Mouse (Mus musculus): ENCODE measurements around the gene Strn. TPM values are rescaled to one million over a fixed set of nuclear protein-coding genes. Genes with fewer than 3 reads are reported as not detected.

Gene Strn
- 5.0 and 5.7 TPM in 2 replicates for polyA plus RNA-seq (2015; fragmentation: Nextera tagmentation; extraction: Ambion mirVana)

DNA sequence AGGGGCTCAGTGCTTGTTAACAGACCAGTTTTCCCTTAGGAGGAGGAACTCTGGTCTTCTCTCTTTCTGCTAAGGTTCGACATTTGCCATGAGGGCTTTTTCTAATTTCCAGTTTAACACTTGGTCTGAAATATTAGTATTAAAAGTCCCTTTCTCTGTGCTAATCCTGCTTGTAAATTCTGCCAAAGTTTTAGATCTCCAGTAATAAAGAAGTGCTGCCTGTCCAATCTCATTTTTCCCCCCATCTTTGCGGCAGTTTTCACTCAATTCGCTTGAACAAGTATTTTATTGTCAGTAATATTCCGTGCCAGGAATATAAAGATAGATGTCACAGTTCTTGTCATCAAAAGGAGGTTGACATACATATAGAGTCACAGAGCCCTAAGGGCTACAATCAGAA lies at the start of gene Strn:
Gene Strn, minus strand, starts transcription at position 101 of the 400 bp plus-strand sequence.
- no peaks in the 10 kb centered on the region for H3K36me3 ChIP-seq
- 35% methylated on average over 4 of the region's 4 CpGs for WGBS
- H3K9ac ChIP-seq, result peak within 1 kb of the TSS; percentile 95
- peak within 1 kb of the TSS; percentile 82 for H3K4me2 ChIP-seq
- H3K27ac ChIP-seq, result peak within 1 kb of the TSS; percentile 91
- H3K4me3 ChIP-seq, result peak within 1 kb of the TSS; percentile 94
- H3K4me1 ChIP-seq (replicated peaks), result peaks cover 25% of the 10 kb centered on the region
- no peaks in the 10 kb centered on the region for H3K9me3 ChIP-seq
- H3K27me3 ChIP-seq, result no peaks in the 10 kb centered on the region
- no peak for ATAC-seq (ENCODE audit: low FRiP score)

DNA sequence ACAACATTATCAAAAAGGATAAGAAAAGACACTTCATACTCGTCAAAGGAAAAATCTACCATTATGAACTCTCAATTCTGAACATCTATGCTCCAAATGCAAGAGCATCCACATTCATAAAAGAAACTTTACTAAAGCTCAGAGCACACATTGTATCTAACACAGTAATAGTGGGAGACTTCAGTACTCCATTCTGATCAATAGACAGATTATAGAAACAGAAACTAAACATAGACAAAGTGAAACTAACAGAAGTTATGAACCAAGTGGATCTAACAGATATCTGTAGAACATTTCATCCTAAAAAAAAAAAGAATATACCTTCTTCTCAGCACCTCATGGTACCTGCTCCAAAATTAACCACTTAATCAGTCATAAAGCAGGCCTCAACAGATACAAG lies 41.8 kb upstream of the Strn start:
- WGBS, result 93% methylated on average over 1 of the region's 1 CpGs
- no peaks in the 10 kb centered on the region for H3K4me1 ChIP-seq (replicated peaks)
- H3K27ac ChIP-seq, result no peak overlapping the region
- no peak overlapping the region for H3K4me2 ChIP-seq
- no peak overlapping the region for H3K4me3 ChIP-seq
- 0 out of 2 replicates have a peak, but pooled peaks cover 3% of the 10 kb centered on the region for H3K9me3 ChIP-seq
- no peak for ATAC-seq (ENCODE audit: low FRiP score)
- H3K36me3 ChIP-seq, result peaks cover 56% of the 10 kb centered on the region
- H3K9ac ChIP-seq, result no peak overlapping the region
- H3K27me3 ChIP-seq, result no peaks in the 10 kb centered on the region

DNA sequence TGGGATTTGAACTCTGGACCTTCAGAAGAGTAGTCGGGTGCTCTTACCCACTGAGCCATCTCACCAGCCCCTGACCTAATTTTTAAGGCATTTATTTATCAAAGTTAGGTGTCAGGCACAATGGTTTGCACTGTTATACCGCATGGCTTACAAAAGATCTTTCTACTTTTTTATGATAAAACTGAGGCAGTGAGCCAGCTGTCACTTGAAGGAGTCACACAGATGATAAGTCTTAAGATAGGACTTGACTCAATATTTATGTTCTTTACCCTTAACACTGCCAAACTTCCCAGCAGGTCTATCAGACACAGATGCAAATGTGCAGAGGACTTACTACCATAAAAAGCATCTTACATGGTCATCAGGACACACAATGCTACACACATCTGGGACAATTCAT lies 35.3 kb upstream of the Strn start:
- no peak for ATAC-seq (ENCODE audit: low FRiP score)
- Histone ChIP-seq H3K9ac (no peak overlapping the region), H3K9me3 (no peaks in the 10 kb centered on the region), H3K27ac (no peak overlapping the region), H3K4me1 (replicated peaks) (no peaks in the 10 kb centered on the region), H3K36me3 (peaks cover 62% of the 10 kb centered on the region), H3K27me3 (no peaks in the 10 kb centered on the region), H3K4me2 (no peak overlapping the region), H3K4me3 (no peak overlapping the region)
- 97% methylated on average over 2 of the region's 2 CpGs for WGBS

DNA sequence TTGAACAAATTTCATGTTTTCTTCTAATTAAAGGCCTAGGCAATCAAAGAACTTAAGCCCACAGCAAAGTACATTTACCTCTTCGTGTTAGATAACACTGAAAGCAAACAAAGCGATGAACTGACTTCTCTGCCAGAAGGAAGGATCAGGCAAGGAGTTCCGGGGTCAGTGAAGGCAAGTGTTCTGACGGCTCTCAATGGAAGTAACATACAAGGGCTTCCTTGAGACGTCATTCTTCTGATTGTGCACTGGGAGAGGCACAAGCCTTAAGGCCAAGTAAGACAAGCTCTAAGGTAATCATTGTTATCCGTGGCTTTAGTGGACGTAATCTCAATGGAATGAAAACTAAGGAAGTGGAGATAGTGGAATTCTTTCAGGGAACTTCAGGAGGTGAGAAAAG lies 33.9 kb upstream of the Strn start:
- Histone ChIP-seq H3K27me3 (no peaks in the 10 kb centered on the region), H3K27ac (no peak overlapping the region), H3K36me3 (peaks cover 67% of the 10 kb centered on the region), H3K4me1 (replicated peaks) (no peaks in the 10 kb centered on the region), H3K9ac (no peak overlapping the region), H3K4me2 (no peak overlapping the region), H3K9me3 (no peaks in the 10 kb centered on the region), H3K4me3 (no peak overlapping the region)
- whole genome bisulfite sequencing, result 84% methylated on average over 7 of the region's 7 CpGs
- no peak for ATAC-seq (ENCODE audit: low FRiP score)

DNA sequence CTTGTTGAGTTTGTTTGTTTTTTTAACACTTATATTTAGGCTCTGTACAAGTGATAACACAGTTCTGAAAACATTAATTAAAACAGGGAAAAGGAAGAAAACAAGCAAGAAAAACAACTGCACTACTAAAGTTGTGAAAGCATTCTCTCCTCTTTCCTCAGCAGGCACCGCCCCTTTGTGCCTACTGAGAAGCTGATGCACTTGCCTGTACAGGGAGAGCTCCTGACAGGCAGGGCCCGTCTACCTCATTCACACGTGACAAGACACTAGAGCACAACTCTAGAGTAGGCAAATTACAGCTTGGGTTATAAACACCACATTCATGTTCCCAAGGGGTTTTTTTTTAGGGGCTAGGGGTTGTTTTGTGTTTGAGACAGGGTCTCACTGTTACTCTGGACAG lies 32.3 kb upstream of the Strn start:
- H3K4me1 ChIP-seq (replicated peaks), result no peaks in the 10 kb centered on the region
- no peaks in the 10 kb centered on the region for H3K27me3 ChIP-seq
- H3K27ac ChIP-seq, result no peak overlapping the region
- H3K4me3 ChIP-seq, result no peak overlapping the region
- H3K4me2 ChIP-seq, result no peak overlapping the region
- ATAC-seq (ENCODE audit: low FRiP score), result no peak
- peaks cover 72% of the 10 kb centered on the region for H3K36me3 ChIP-seq
- no peak overlapping the region for H3K9ac ChIP-seq
- 83% methylated on average over 3 of the region's 3 CpGs for WGBS
- no peaks in the 10 kb centered on the region for H3K9me3 ChIP-seq

DNA sequence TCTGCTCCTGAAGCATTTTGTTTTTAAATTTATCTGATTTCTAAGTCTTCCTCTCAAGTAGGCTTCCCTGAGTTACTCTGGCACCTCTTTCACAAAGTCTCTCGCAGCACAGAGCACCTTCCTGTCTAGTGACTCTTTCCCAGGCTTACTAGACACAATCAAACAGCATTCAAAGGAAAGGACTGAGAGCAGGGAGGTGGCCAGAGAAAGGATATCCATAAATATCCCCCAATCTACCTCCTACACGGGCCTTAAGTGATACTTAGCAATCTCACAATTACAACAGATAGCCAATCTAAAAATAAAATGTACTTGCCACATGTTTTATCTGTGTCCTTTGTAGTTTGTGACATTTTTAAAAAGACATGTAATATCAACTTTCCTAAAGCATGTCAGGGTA lies 31.9 kb upstream of the Strn start:
- Histone ChIP-seq H3K36me3 (peaks cover 76% of the 10 kb centered on the region), H3K27ac (no peak overlapping the region), H3K4me3 (no peak overlapping the region), H3K9me3 (no peaks in the 10 kb centered on the region), H3K4me1 (replicated peaks) (no peaks in the 10 kb centered on the region), H3K9ac (no peak overlapping the region), H3K27me3 (no peaks in the 10 kb centered on the region), H3K4me2 (no peak overlapping the region)
- ATAC-seq (ENCODE audit: low FRiP score), result no peak
- WGBS, result 84% methylated on average over 2 of the region's 2 CpGs

DNA sequence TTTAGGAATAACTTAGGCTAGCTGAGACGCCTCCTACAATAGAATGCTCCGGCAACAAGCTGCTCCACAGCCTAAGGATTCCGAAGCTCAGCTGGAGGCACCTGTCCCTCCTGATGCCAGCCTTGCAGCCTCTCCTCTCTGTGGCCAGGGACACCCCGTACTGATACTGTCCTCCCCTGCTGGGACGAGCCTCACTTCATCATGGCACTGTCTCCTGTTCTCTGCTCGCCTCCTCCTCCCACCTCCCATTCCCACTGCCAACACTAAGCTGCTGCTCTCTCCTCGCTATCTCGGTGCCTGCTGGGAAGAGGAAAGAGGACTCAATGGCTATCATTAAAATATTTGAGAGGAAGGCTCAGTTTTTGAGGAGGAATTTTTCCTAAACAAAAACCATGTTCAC lies 30.6 kb upstream of the Strn start:
- Histone ChIP-seq H3K27me3 (no peaks in the 10 kb centered on the region), H3K9me3 (no peaks in the 10 kb centered on the region), H3K9ac (no peak overlapping the region), H3K4me2 (no peak overlapping the region), H3K36me3 (peaks cover 71% of the 10 kb centered on the region), H3K4me3 (no peak overlapping the region), H3K27ac (no peak overlapping the region), H3K4me1 (replicated peaks) (no peaks in the 10 kb centered on the region)
- 79% methylated on average over 8 of the region's 8 CpGs for WGBS
- no peak for ATAC-seq (ENCODE audit: low FRiP score)

DNA sequence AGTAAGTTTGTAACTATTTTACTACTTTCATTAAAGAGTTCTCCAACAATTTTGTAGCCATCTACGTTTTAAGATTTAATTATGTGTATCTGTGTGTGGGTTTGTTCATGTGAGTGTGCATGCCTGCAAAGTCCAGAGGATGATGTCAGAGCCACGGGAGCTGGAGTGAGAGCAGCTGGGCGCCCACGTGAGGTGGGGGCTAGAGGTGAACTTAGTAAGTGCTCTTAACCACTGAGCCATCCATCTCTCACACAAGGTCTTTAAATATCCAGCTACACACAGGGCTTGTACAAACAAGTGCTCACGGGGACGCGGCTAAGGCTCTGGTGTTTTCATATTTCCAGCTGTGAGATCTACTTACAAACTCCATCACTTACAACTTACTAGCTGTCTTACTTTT lies 29.1 kb upstream of the Strn start:
- Histone ChIP-seq H3K36me3 (peaks cover 72% of the 10 kb centered on the region), H3K27me3 (no peaks in the 10 kb centered on the region), H3K9me3 (no peaks in the 10 kb centered on the region), H3K4me1 (replicated peaks) (no peaks in the 10 kb centered on the region), H3K27ac (no peak overlapping the region), H3K4me3 (no peak overlapping the region), H3K9ac (no peak overlapping the region), H3K4me2 (no peak overlapping the region)
- no peak for ATAC-seq (ENCODE audit: low FRiP score)
- WGBS, result 86% methylated on average over 7 of the region's 7 CpGs

DNA sequence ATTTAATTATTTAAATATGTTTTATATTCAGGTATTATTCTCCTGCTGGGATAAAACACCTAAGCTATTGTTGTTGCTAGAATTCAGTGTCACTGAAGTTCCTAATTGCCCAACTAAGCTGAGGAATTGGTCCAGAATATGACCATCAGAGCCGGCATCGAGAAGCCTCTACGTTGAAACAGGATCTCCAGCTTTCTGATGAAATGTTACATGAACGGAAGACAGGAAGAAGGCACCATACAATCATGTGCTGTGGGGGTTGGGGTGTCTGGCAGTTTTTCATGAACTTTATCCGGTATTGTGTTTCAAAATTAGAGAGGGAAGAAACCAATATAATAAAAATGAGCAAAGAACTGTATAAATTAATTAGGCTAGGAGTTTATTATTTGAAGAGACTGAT lies 26.3 kb upstream of the Strn start:
- Histone ChIP-seq H3K27ac (no peak overlapping the region), H3K9me3 (no peaks in the 10 kb centered on the region), H3K4me3 (no peak overlapping the region), H3K9ac (no peak overlapping the region), H3K36me3 (peaks cover 69% of the 10 kb centered on the region), H3K27me3 (no peaks in the 10 kb centered on the region), H3K4me2 (no peak overlapping the region), H3K4me1 (replicated peaks) (no peaks in the 10 kb centered on the region)
- 96% methylated on average over 5 of the region's 5 CpGs for WGBS
- ATAC-seq (ENCODE audit: low FRiP score), result no peak

DNA sequence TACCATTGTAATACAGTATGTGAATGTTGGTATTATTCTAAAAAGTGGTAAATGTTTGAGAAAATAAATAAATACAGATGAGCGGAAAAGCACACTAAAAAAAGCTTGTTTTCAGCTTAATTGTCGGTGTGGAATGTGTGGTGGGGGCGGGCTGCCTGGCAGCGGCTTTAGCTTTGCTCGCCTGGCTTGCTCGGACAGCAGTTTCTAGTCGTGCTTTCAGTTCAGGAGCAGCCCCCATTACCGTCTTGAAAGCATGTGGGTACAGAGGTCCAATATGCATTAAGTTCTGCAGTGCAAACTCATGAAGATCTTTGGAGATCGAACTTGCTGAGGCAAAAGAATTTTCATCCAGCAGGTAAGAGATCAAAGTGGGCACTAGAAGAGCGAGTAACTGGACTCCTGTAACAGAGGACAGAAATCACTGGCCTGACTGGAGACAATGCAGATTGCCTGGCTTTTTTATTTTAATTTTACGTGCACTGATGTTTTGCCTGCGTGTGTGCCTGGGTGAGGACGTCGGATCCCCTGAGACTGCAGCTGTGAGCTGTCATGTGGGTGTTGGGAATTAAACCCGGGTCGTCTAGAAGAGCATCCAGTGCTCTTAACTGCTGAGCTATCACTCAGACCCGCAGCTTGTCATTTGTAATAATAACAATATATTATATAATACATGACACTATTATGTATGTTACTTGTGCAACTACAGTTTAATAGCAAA lies 16.1 kb upstream of the Strn start:
- H3K9ac ChIP-seq, result no peak overlapping the region
- H3K9me3 ChIP-seq, result no peaks in the 10 kb centered on the region
- no peaks in the 10 kb centered on the region for H3K27me3 ChIP-seq
- H3K27ac ChIP-seq, result no peak overlapping the region
- H3K4me1 ChIP-seq (replicated peaks), result no peaks in the 10 kb centered on the region
- ATAC-seq (ENCODE audit: low FRiP score), result no peak
- H3K36me3 ChIP-seq, result peaks cover 55% of the 10 kb centered on the region
- WGBS, result 50% methylated on average over 17 of the region's 17 CpGs
- no peak overlapping the region for H3K4me2 ChIP-seq
- H3K4me3 ChIP-seq, result no peak overlapping the region

DNA sequence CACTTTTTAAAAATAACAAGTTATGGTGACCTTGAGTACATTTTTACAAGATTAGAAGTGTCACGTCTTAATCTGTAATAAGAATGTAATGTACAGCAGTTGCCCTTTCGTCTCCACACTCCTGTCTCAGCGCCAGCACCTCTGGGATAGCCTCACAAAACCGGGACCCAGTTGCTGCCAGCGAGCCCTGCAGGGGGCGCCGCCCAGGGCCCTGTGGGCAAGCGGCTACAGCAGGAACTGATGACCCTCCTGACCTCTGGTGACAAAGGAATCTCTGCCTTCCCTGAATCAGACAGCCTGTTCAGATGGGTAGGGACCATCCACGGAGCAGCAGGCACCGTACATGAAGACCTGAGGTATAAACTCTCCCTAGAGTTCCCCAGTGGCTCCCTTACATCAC lies 15.1 kb upstream of the Strn start:
- ATAC-seq (ENCODE audit: low FRiP score), result no peak
- Histone ChIP-seq H3K27ac (no peak overlapping the region), H3K4me3 (no peak overlapping the region), H3K4me1 (replicated peaks) (no peaks in the 10 kb centered on the region), H3K36me3 (peaks cover 47% of the 10 kb centered on the region), H3K4me2 (no peak overlapping the region), H3K27me3 (no peaks in the 10 kb centered on the region), H3K9ac (no peak overlapping the region), H3K9me3 (no peaks in the 10 kb centered on the region)
- 38% methylated on average over 10 of the region's 10 CpGs for WGBS

DNA sequence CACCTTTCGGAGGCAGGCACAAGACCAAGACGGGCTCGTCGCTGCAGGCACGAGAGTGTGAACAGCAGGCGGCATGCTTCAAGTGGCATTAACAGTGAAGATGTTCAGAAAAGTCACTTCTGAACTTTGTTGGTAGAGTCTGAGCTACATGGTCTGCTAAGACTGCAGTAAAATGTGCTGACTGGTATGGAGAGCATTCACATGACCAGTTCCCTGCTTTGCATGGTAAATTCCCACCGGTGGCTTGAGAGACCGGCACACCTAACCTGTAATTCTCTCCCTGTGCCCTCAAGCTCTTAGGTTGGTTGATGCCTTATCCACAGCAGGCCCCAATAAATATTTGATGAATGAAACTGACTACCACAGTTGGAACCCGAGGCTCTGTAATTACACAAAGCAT lies 11.4 kb upstream of the Strn start:
- no peaks in the 10 kb centered on the region for H3K27me3 ChIP-seq
- no peak overlapping the region for H3K27ac ChIP-seq
- no peak overlapping the region for H3K4me3 ChIP-seq
- H3K9me3 ChIP-seq, result no peaks in the 10 kb centered on the region
- no peak for ATAC-seq (ENCODE audit: low FRiP score)
- H3K9ac ChIP-seq, result no peak overlapping the region
- WGBS, result 89% methylated on average over 9 of the region's 9 CpGs
- H3K4me1 ChIP-seq (replicated peaks), result no peaks in the 10 kb centered on the region
- peaks cover 25% of the 10 kb centered on the region for H3K36me3 ChIP-seq
- H3K4me2 ChIP-seq, result no peak overlapping the region

DNA sequence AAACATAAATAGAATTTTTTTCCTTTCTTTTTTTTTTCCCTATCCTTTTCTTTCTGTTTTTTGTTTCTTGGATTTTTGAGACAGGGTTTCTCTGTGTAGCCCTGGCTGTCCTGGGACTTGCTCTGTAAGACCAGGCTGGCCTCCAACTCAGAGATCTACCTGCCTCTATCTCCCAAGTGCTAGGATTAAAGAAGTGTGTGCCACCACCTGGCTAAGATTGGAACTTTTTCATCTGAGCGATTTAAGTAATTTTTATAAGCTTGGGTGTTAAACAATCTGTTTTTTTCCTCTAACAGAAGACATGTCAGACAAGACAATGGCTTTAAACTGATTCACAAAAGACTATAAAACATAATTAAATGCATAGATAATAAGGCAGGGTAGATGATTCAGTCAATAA lies 1.4 kb upstream of the Strn start:
- H3K4me3 ChIP-seq, result no peak overlapping the region
- no peak overlapping the region for H3K9ac ChIP-seq
- no peaks in the 10 kb centered on the region for H3K9me3 ChIP-seq
- no peak overlapping the region for H3K27ac ChIP-seq
- peaks cover 19% of the 10 kb centered on the region for H3K4me1 ChIP-seq (replicated peaks)
- H3K36me3 ChIP-seq, result no peaks in the 10 kb centered on the region
- WGBS, result 38% methylated on average over 1 of the region's 1 CpGs
- no peak overlapping the region for H3K4me2 ChIP-seq
- H3K27me3 ChIP-seq, result no peaks in the 10 kb centered on the region
- no peak for ATAC-seq (ENCODE audit: low FRiP score)

Measured in hindbrain, embryonic 13.5 days (tissue).